Mouse (Mus musculus): ENCODE data around the gene Rdh13. TPM values are rescaled to one million over a fixed set of nuclear protein-coding genes. Genes with fewer than 3 reads are reported as not detected.
"Not testable (repeated sequence)": the region's sequence is repeated elsewhere in the genome, so short reads cannot be mapped to it uniquely, and the experiment has no call there.

Gene Rdh13
- total RNA-seq, 2 experiments from 2014 or later: 12.6 to 15.4 TPM

DNA sequence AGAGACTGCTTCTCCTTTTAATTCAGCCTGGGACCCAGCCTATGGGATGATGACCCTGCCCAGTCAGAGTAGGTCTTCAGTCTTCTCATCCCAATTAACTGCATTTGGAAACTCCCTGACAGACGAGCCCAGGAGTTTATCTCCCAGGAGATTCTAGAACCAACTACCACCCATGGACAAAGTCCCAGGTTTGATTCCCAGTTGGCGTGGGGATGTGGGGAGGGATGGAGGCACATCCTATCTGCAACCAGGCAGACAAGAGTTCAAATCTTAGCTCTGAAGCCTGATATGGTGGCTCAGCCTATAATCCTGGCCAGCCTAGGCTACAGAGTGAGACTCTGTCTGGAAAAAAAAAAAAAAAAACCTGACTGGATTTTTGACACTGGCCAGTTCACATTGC is 7.7 kb downstream of the Rdh13 start:
- no peak for DNase-seq (ENCODE audit: low spot score)

DNA sequence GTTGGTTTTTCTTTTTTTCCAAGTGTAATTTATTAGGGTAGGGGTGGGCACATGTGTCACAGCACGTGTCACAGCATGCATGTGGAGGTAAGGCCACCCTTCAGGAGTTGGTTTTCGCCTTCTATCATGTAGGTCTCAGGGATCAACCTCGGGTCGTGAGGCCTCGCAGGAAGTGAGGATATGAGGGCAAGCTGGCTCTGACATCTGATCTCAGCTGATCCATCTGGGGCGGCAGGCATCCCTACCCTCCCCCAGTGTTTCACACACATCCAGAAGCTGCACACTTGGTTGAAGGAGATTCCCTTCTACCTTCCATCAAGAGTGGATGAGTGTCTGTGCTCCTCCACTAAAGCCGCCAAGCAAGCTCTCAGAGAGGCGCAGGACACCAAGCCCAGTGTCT is 13.4 kb downstream of the Rdh13 start:
- no peak for DNase-seq (ENCODE audit: low spot score)

DNA sequence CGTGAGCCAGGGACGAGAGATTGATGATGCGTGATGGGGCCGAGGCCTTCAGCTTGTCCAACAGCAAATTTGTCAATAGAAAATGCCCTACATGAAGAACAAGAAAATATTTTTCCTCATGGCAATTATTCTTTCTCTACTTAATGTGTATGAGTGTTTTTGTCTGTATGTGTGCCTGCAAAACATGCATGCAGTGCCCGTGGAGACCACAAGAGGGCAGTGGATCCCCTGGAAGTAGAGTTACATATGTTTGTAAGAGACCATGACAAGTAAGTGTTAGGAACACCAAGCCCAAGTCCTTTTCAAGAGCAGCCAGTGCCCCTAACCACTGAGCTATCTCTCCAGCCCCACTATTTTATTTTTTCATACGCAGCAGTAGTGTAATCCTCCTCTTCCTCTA is 13.9 kb downstream of the Rdh13 start:
- peak; percentile 60 for DNase-seq (ENCODE audit: low spot score)

DNA sequence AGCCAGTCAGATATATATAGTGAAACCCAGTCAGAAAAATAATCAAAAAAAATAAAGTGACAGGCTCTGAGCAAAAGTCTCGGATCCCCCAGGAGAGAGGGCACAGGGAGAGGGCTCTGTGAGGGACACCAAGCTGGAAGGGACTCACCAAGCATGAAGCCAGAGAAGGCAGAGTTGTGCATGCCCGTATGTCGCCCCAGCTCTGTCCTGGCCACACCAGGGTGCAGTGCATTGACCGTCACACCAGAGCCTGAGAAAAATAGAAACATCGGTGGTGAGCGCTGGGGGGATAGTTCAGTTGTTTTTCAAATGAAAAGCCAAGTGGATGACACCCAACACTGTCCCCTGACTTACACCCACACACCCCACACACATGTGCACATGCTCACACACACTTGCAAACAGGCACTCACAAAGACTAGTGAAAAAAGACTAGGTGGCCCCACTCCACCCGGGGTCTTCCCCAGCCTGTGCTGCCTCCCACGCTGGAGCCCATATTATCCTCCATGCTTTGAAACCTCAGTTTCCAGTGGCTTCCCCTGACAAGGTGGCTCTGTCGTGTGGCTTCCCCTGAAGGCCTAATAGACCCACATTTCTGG is 15.1 kb downstream of the Rdh13 start:
- no peak for DNase-seq (ENCODE audit: low spot score)

DNA sequence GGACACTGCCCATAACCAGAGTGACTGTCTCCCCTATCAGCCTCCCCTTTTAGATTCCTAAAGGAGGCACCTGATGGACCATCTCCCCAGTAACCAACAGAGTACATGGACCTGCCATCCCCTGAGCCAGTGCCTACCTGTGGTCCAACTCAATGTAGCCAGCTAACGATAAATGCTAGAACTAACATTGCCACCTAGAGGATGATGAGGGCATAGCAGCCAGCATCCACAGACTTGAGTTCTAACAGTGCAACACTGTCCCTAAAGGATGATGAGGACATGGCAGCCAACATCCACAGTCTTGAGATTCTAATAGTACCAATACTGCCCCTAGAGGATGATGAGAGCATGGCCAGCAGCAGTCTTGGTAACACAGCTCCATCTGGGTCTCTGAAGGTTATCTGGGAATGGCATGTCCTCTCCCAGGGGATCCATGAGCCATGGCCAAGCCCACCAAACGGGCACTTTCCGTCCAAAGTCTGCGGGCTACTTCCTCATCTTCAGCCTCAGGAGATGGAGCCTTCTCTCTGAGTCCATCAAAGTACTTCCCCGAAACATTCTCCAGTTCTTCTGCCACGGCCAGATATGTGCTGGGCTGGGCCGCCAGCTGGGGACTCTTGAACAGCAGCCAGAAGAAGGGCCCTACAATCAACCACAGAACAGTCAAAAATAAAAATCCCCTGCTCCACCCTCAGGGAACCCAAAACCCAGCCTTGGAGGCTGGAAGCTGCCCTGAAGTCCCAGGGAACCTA is 18.1 kb downstream of the Rdh13 start:
- DNase-seq (ENCODE audit: low spot score): peak; percentile 89

DNA sequence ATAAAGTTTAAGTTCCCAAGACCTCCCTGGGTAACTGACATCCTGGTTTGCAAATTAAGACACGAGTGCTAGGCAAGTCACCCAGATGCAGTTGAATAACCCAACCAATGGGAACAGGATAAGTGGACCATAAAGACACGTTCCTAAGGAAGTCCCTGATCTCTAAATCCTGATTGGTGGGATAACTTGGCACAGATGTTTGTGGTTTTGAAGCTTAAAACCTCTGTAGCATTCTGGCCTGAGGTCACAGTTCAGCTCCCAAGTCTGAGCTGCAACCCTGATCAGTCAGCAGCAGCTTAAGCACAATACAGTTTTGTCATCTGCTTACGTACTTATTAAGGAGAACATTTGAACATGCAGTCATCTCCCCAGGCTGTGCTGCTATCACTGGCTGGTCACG is 25.2 kb downstream of the Rdh13 start:
- DNase-seq (ENCODE audit: low spot score): no peak

DNA sequence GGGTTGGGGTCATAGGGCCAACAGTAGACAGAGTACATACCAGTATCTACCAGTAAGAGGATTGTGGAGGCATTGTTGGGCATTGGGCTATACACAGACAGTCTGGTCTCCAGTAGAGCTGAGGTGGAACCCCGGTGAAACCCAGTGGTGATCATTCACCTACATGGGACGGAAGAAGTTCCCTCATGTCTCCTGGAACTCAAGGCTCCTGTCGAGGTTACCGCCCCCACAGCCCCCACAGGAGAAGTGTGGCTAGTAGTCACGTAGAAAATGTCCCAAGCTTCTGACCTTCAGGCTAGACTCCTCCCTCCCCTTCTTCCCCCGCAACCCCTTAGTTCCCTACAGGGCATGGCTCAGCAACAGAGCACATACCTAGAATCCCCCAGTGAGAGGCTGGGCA is 25.8 kb downstream of the Rdh13 start:
- no peak for DNase-seq (ENCODE audit: low spot score)

DNA sequence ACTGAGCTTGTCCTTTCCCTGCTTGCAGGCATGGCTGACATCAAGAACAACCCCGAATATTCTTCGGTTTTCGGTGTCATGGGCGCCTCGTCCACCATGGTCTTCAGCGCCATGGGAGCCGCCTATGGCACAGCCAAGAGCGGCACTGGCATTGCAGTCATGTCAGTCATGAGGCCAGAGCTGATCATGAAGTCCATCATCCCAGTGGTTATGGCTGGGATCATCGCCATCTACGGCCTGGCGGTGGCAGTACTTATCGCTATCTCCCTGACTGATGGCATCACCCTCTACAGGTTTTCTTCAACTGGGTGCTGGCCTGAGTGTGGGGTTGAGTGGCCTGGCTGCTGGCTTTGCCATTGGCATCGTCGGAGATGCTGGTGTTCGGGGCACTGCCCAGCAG is 33.0 kb downstream of the Rdh13 start:
- not testable (repeated sequence) for DNase-seq (ENCODE audit: low spot score)

DNA sequence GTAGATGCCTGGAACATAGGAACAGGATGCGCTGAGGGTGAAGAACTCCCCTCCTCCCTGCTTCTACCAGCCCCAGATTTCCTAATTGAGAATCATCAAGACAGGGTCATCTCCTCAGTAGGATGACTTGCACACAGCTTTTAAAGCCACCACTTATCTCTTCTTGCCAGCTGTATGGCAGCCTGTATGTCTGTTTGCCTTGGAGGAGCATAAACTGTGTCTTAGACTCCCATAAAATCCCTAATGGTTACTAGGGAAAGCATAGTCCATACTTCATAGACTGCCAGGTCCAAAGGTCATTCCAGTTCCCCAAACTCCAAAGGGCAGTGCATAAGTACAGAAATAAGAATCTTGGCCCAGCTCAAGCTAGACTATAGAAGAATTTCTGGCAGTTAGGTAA is 47.7 kb downstream of the Rdh13 start, which contains the start of gene Gp6:
Gp6 (minus strand) TSS at position 15 of the 400 bp plus-strand sequence.
- DNase-seq (ENCODE audit: low spot score): no peak

Small RNAs within 50 kb of the gene (microRNA-seq; reads per million reads assigned to microRNA genes)
- gene Gm24605 (not detected), gene Gm24752 (not detected), gene Gm25349 (not detected)

Other genes with a start within 250 kb of the Rdh13 start
- gene Lilra5, start 207.9 kb downstream of the Rdh13 start, total RNA-seq (2021): not detected
- not detected for gene Ncr1, start 107.9 kb downstream of the Rdh13 start, total RNA-seq (2021)
- not detected for gene Gp6, start 47.9 kb downstream of the Rdh13 start, total RNA-seq (2021)
- 1 to 10 TPM; 1.9 to 3.5 TPM for gene Eps8l1, start 15.0 kb upstream of the Rdh13 start, total RNA-seq (2021)
- 10 to 100 TPM; 15.5 to 19.0 TPM for gene Ppp1r12c, start 56.0 kb upstream of the Rdh13 start, total RNA-seq (2021)
- gene Tnnt1, start 70.7 kb upstream of the Rdh13 start, total RNA-seq (2021): 100 to 1,000 TPM; 656 to 752 TPM
- not detected for gene Tnni3, start 78.6 kb upstream of the Rdh13 start, total RNA-seq (2021)
- not detected for gene Dnaaf3, start 86.8 kb upstream of the Rdh13 start, total RNA-seq (2021)
- gene Syt5, start 101.9 kb upstream of the Rdh13 start, total RNA-seq (2021): not detected
- gene Ptprh, start 158.4 kb upstream of the Rdh13 start, total RNA-seq (2021): not detected
- gene Tmem86b, start 185.8 kb upstream of the Rdh13 start, total RNA-seq (2021): 1 to 10 TPM; 2.3 to 2.6 TPM
- gene Ppp6r1, start 213.4 kb upstream of the Rdh13 start, total RNA-seq (2021): 10 to 100 TPM; 45.8 to 46.6 TPM
- 10 to 100 TPM; 22.1 to 23.9 TPM for gene Hspbp1, start 239.4 kb upstream of the Rdh13 start, total RNA-seq (2021)
- under 1 TPM; 0.50 to 0.64 TPM for gene Brsk1, start 245.0 kb upstream of the Rdh13 start, total RNA-seq (2021)